Mouse (Mus musculus) megakaryocyte, embryonic 14.5 days (primary cell): ENCODE results near the gene Zbtb5.

Experiments used
- FLI1 ChIP-seq: IDR thresholded peaks from 2 replicates; pipeline ENCODE4 v1.6.1; 2012; ENCODE audit warnings: low read length, inconsistent platforms, mixed read lengths
- GATA1 ChIP-seq: IDR thresholded peaks from 3 replicates; pipeline ENCODE4 v1.6.1; 2012; ENCODE audit warnings: mixed read lengths, low read length, inconsistent platforms, borderline replicate concordance

DNA sequence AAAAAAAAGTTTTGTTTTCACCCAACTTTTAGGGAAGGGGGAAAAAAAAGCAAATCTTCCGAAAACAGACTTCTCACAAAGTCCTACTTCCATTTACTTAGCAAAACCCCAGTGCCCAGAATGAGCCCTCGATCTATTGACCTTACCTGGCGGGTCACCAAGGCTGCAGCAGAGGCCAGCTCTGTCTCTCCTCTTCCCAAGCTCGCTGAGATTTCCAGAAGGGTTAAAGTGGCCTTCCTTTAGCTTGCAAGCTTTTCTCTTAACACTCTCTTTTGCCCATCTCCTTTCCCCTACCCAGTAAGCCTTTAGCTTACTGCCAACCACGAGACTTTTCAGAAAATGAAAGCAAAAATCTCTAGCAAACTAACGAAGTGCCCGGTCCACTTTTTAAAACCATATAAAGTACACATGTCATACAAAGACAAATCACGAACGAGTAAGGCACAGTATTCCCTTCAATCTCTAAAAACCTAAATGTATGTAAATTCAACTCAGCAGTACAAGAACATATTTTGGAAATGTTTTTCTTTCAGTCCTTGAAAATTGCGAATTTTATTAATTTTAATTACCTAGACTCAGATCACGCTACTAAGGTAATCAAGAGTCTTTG, 1.3 kb downstream of the Zbtb5 start:
- TF ChIP-seq GATA1 = no peak
- no peak for TF ChIP-seq FLI1
